Mouse (Mus musculus) heart, embryonic 16.5 days (tissue): Measurements from ENCODE around the gene Aim2. TPM values are rescaled to one million over a fixed set of nuclear protein-coding genes. Genes with fewer than 3 reads are reported as not detected.

Experiments
- ATAC-seq: fragments of 200-750 bp; cut with Nextera tagmentation; replicated peaks from 2 replicates; pipeline ENCODE4 v1.8.0; 2017; ENCODE audit warnings: moderate number of reproducible peaks; ENCODE audit not compliant: insufficient read depth, low FRiP score; ENCODE audit errors: extremely low read depth
- H3K27ac ChIP-seq: fragments of 300-500 bp; sonication (generic); 2 replicates; pipeline ENCODE4 v1.5.1; 2014; ENCODE audit warnings: mild to moderate bottlenecking, low read length, control low read depth, moderate library complexity
- H3K27me3 ChIP-seq: fragments of 300-500 bp; sonication (generic); 2 replicates; pipeline ENCODE4 v1.6.1; 2014; ENCODE audit warnings: low read length, mixed read lengths; ENCODE audit not compliant: control insufficient read depth, insufficient read depth
- H3K36me3 ChIP-seq: fragments of 300-500 bp; sonication (generic); 2 replicates; pipeline ENCODE4 v1.6.1; 2014; ENCODE audit not compliant: control insufficient read depth, insufficient read depth
- H3K4me1 ChIP-seq: fragments of 300-500 bp; sonication (generic); 2 replicates; pipeline ENCODE4 v1.6.1; 2014; ENCODE audit warnings: low read length, mixed read lengths; ENCODE audit not compliant: control insufficient read depth, insufficient read depth
- H3K4me2 ChIP-seq: fragments of 300-500 bp; sonication (generic); 2 replicates; pipeline ENCODE4 v1.6.1; 2014; ENCODE audit warnings: low read depth, mild to moderate bottlenecking, control low read depth, low read length
- H3K4me3 ChIP-seq: fragments of 300-500 bp; sonication (generic); 2 replicates; pipeline ENCODE4 v1.5.1; 2014; ENCODE audit warnings: mild to moderate bottlenecking, control low read depth, low read length
- H3K9ac ChIP-seq: fragments of 300-500 bp; sonication (generic); 2 replicates; pipeline ENCODE4 v1.6.1; 2014; ENCODE audit warnings: low read length, control low read depth
- H3K9me3 ChIP-seq: fragments of 300-500 bp; sonication (generic); replicated peaks from 2 replicates; pipeline ENCODE4 v1.6.1; 2016; ENCODE audit warnings: low read length; ENCODE audit not compliant: control insufficient read depth
- WGBS: fragments of 180-500 bp; shearing (Covaris S2); extraction: QIAGEN DNeasy Blood & Tissue Kit; methylation state at CpG from one replicate; pipeline ENCODE4 v1.1.7; 2014; 5-methylcytosine and 5-hydroxymethylcytosine counted together
- polyA plus RNA-seq: library from polyadenylated mRNA; unstranded; fragments of >200 nt; fragmentation: Nextera tagmentation; extraction: Ambion mirVana; gene quantifications from 2 replicates; pipeline ENCODE4 v1.2.1, GENCODE M21; 2015

Aim2 gene
- polyA plus RNA-seq, 1 experiment from 2014 or later, result 2.3 TPM

- H3K4me1 ChIP-seq, result no peaks in the 10 kb centered on the region
- H3K9me3 ChIP-seq, result no peaks in the 10 kb centered on the region
- no peaks in the 10 kb centered on the region for H3K27me3 ChIP-seq
- no peaks in the 10 kb centered on the region for H3K36me3 ChIP-seq
- no peak overlapping the region for H3K4me2 ChIP-seq
- 4% methylated on average over 2 of the region's 2 CpGs for WGBS
- H3K9ac ChIP-seq, result no peak overlapping the region
- ATAC-seq, result no peak
- H3K4me3 ChIP-seq, result no peak overlapping the region
- no peak overlapping the region for H3K27ac ChIP-seq
These were observed 11.1 kb upstream of the Aim2 start for GRCm38 (mm10) chr1:173339543-173339942.

DNA sequence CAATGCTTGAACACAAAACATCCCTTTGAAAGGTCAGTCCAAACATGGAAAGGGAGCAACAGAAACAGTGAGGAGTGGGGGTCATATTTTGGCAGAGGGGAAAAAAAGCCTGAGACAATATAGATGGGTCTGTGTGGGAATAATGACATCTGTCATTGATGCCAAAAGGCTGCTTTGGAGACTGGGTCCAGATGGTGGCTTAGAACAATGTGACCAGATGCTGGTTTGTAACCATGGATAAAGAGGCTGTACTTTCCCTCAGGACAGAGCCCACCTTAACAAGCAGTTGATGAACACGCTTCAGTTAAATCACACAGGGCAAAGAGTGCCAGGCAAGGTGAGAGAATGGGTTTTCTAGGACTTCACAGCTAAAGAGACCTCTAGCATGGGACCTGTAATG, 8.3 kb upstream of the Aim2 start:
- no peak overlapping the region for H3K9ac ChIP-seq

DNA sequence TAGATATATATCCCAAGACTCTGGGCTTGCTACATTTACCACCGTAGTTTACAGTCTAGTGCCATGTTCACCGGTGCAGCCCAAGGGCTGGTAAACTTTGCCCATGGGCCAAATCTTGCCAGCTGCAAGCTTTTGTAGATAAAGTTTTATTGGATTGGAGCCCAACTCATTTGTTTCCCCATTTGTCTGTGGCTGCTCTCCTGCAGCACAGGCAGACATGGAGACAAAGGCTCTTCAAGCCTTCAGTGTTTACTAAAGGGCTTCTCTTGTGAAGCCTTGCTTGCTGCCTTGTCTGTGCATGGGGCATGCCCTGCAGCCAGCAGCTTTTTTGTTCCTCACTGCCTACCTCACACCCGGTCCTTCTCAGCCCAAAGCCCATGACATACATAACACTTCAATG, 6.7 kb upstream of the Aim2 start:
- Histone ChIP-seq H3K27me3 (no peaks in the 10 kb centered on the region), H3K9ac (no peak overlapping the region), H3K4me1 (peaks cover 2% of the 10 kb centered on the region; the same call in 1 of the 2 replicates), H3K36me3 (no peaks in the 10 kb centered on the region), H3K9me3 (no peaks in the 10 kb centered on the region), H3K4me2 (no peak overlapping the region), H3K4me3 (no peak overlapping the region), H3K27ac (no peak overlapping the region)
- no peak for ATAC-seq
- 70% methylated on average over 3 of the region's 3 CpGs for WGBS

More for the DNA sequence above, 8.3 kb upstream of the Aim2 start:
- 78% methylated on average over 1 of the region's 1 CpGs for WGBS
- Histone ChIP-seq H3K4me1 (no peaks in the 10 kb centered on the region), H3K9me3 (no peaks in the 10 kb centered on the region), H3K4me3 (no peak overlapping the region), H3K4me2 (no peak overlapping the region), H3K27ac (no peak overlapping the region), H3K36me3 (no peaks in the 10 kb centered on the region), H3K27me3 (no peaks in the 10 kb centered on the region)
- ATAC-seq, result no peak

DNA sequence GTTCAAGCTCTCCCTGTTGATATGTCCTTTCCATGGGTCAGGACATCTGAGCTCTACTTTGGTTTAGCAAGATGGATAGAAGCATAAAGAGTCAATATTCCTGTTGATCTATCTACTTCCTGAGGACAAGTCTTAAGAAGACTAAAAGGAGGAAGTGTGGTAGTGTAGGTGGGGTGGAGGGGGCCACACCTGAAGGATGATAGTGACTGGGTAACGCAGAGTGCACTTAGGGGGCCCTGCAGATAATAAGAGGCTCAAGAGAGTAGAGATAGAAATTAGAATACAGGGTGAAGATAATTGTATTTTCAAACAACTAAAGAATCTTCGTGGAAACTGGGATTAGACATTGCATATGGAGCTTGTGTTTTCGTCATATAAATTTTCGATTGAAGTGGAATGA, 5.6 kb upstream of the Aim2 start:
- WGBS, result 87% methylated on average over 4 of the region's 4 CpGs
- no peak overlapping the region for H3K9ac ChIP-seq
- H3K27ac ChIP-seq, result no peak overlapping the region
- no peaks in the 10 kb centered on the region for H3K27me3 ChIP-seq
- no peak for ATAC-seq
- no peaks in the 10 kb centered on the region for H3K36me3 ChIP-seq
- H3K9me3 ChIP-seq, result no peaks in the 10 kb centered on the region
- H3K4me2 ChIP-seq, result no peak overlapping the region
- H3K4me3 ChIP-seq, result no peak overlapping the region
- peaks cover 3% of the 10 kb centered on the region for H3K4me1 ChIP-seq

DNA sequence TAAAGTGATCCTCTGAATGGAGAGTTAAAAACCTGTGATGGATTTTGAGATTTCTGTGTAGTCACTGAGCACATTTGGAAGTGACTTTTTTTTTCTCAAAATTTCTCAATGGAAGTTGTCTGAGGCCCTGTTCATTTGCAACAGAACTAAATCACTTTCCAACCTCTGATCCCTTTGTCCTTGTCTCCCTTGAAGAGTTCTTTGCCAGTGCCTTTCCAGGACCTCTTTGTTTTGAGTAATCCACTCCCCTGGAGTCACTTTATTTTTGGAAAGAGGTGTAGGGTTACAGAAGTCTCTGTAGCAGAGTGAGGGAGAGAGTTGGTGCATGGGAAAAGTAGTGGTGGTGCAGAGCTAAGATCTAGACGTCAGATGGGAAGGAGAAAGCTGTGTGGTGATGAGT, 2.2 kb upstream of the Aim2 start:
- no peaks in the 10 kb centered on the region for H3K27me3 ChIP-seq
- H3K4me1 ChIP-seq, result peaks cover 6% of the 10 kb centered on the region
- H3K27ac ChIP-seq, result no peak overlapping the region
- H3K4me3 ChIP-seq, result no peak overlapping the region
- H3K9me3 ChIP-seq, result no peaks in the 10 kb centered on the region
- WGBS, result 11% methylated on average over 1 of the region's 1 CpGs
- no peak overlapping the region for H3K9ac ChIP-seq
- no peaks in the 10 kb centered on the region for H3K36me3 ChIP-seq
- no peak for ATAC-seq
- no peak overlapping the region for H3K4me2 ChIP-seq

- Histone ChIP-seq H3K27me3 (no peaks in the 10 kb centered on the region), H3K4me2 (no peak overlapping the region), H3K4me1 (peaks cover 6% of the 10 kb centered on the region), H3K9ac (no peak overlapping the region), H3K4me3 (no peak overlapping the region), H3K36me3 (no peaks in the 10 kb centered on the region), H3K9me3 (no peaks in the 10 kb centered on the region), H3K27ac (no peak overlapping the region)
- 65% methylated on average over 5 of the region's 5 CpGs for WGBS
- ATAC-seq, result no peak
These were observed 1.5 kb upstream of the Aim2 start for GRCm38 (mm10) chr1:173349192-173349591.

- H3K27ac ChIP-seq, result no peak overlapping the region
- H3K9me3 ChIP-seq, result no peaks in the 10 kb centered on the region
- H3K27me3 ChIP-seq, result no peaks in the 10 kb centered on the region
- no peaks in the 10 kb centered on the region for H3K36me3 ChIP-seq
- WGBS, result 3% methylated on average over 6 of the region's 6 CpGs
- H3K4me1 ChIP-seq, result peaks cover 6% of the 10 kb centered on the region
- H3K4me2 ChIP-seq, result peak overlapping the region; percentile 61
- no peak overlapping the region for H3K9ac ChIP-seq
- H3K4me3 ChIP-seq, result peak overlapping the region; percentile 31
- ATAC-seq, result peak; percentile 55; the same call in 1 of the 2 replicates
These were observed 733 bp upstream of the Aim2 start for GRCm38 (mm10) chr1:173349946-173350345.

DNA sequence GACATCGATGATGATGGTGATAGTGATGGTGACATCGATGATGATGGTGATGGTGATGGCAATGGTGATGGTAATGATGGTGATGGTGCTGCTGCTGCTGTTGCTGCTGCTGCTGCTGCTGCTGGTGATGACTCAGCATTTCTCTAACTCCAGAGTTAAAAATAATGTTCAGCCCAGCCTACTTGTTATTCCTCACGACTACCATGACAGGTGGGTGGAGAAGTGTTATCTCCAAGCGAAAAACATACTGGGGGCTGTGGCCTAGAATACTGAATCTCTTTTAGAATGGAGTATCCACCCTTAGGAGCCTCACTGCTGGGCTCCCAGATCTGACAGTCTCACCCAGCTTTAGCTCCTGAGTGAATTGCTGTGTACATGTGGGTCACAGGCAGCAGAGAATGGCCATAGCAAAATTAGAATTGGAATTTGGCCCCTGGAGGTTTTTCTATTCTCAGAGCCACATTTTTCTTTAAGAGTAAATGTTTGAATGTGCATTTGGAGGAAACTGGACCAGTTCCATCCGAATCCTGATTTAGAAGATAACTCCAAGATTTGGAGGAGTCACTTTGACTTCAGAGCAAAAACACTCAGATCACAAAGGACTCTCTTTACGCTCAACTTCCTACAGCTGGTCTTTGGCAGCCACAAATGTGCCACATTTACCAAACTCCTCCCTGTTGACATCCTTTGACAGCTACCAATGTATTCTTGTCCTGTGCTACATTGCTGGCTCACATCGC, 4.6 kb downstream of the Aim2 start:
- H3K9me3 ChIP-seq, result no peaks in the 10 kb centered on the region
- no peaks in the 10 kb centered on the region for H3K27me3 ChIP-seq
- H3K9ac ChIP-seq, result no peak overlapping the region
- H3K4me1 ChIP-seq, result peaks cover 1% of the 10 kb centered on the region; the same call in 1 of the 2 replicates
- no peak overlapping the region for H3K4me2 ChIP-seq
- H3K4me3 ChIP-seq, result no peak overlapping the region
- 59% methylated on average over 7 of the region's 7 CpGs for WGBS
- no peak overlapping the region for H3K27ac ChIP-seq
- no peaks in the 10 kb centered on the region for H3K36me3 ChIP-seq
- no peak for ATAC-seq

GRCm38 (mm10) chr1:173356699-173357098, 6.0 kb downstream of the Aim2 start:
- no peaks in the 10 kb centered on the region for H3K36me3 ChIP-seq
- H3K4me3 ChIP-seq, result no peak overlapping the region
- H3K9me3 ChIP-seq, result no peaks in the 10 kb centered on the region
- no peak overlapping the region for H3K9ac ChIP-seq
- no peaks in the 10 kb centered on the region for H3K4me1 ChIP-seq
- H3K27ac ChIP-seq, result no peak overlapping the region
- 86% methylated on average over 2 of the region's 2 CpGs for WGBS
- ATAC-seq, result no peak
- no peaks in the 10 kb centered on the region for H3K27me3 ChIP-seq
- H3K4me2 ChIP-seq, result no peak overlapping the region
